Mouse (Mus musculus) lung, postnatal 4 days (tissue): ENCODE measurements at regions not wholly inside any gene's neighbourhood (a gene's known extent, or its start where the extent isn't known, plus 50 kb on each side); places are given as distances from the start of the nearest gene placed in this dataset.

ENCODE experiments used
- DNase-seq, 2 experiments: peaks; one replicate each; pipeline ENCODE4 v3.0.0; 2021

DNA sequence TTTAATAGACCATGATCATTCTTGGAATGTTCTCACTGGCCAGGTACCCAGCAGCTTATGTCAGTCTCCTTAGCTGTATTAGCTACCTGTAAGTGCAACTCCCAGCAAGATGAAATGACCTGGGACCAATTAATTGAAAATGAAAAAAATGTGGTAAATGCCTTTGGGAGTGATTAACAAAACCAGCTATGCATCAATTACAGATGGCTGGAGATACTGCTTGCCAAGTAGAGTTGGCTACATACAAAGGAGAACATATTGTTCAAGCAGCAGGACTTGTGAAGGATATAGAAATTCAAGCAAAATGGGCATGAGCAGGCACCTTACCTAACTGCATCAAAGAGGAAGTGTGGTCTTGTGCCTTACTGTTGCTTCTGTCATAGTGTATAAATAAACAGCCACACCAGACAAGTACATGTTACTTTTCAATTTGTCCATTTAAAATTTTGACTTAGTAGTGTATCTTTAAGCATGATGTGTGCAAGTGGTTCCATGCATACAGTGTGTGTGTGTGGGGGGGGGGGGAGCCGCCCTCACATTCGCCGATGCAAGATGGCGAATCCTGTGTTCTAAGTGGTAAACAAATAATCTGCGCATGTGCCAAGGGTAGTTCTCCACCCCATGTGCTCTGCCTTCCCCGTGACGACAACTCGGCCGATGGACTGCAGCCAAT lies 307.0 kb downstream of the Pcdh17 start:
- no peak for DNase-seq

DNA sequence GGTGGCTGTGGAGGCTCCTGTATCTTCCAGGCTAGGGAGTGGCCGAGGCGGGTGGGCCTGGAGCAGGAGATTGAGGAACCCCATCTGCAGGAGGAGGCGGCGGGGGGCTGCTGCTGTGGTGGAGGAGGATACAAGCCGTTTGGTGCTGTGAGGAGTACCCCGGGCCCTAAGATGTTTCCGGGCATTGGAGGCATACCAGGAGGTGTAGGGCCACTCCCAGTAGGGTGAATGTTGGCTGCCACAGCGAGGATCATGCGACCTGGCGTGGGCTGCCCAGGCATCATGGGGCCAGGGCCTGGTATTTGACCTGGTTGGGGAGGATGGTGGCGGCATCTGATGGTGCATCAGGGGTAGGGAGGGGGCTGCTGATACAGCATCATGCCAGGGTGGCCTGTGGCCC lies 314.2 kb downstream of the Pcdh17 start:
- no peak for DNase-seq

DNA sequence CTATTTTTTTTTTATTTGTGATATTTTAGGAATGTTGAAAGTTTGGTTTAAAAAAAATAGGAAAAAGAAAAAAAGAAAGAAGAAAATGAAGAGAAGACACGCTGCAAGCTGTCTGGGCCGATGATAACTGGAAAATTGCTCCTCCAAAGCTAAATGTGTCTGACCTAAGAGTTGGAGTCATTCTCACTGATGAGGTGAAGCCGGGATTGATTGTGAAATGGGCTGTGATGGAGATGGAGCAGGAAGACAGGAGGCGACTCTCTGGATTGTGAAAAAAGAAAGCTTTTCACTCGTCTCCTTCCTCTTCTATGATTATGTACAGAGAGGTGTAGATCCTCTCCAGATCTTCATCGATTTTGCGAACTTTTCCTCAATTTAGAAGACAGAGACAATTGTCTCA lies 349.8 kb downstream of the Pcdh17 start:
- peak in 1 of 2 experiments; percentile 17 for DNase-seq

DNA sequence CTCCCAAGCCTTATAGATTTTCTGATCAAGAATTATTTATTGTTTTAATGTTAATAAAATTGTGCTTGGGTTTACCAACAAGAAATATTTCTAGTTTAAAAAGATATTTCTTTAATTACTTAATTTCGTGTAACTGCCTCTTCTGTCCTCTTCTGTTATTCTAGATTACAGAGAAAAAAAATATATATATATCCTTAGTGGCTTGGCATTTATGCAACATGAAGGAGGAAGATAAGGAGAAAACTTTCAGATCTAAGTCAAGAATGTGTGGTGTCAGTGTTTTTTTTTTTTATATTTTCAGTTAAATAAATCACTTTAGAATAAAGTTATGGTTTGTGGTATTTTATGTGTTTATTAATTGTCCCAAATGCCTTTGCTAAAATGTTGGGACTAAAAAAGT lies 357.6 kb downstream of the Pcdh17 start:
- DNase-seq = no peak

DNA sequence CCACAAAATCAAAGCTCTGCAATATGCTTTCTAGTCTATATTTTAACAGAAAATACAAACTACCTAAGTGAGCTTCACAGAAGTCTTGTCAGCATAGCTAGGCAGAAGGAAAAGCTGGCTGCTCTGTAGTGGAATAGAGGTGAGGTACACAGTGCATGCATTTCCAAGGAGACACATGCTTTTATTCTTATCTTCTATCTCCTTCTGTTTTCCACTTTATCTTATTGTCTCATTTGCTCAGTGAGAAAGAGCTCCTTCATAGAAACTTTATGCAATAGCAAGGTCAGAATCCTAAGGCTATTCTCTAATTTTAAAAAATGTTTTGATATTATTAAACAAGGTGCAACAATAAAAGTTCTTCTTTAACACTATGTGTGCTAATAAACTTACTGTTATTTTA lies 359.3 kb downstream of the Pcdh17 start:
- no peak for DNase-seq
